Mouse (Mus musculus) liver, embryonic 14.5 days (tissue): Measurements from ENCODE around the gene Fasl.

ENCODE experiments used
- CTCF ChIP-seq: IDR thresholded peaks from 2 replicates; pipeline ENCODE4 v1.5.1; 2016; ENCODE audit warnings: antibody characterized with exemption, low read depth, control low read depth
- EP300 ChIP-seq: IDR thresholded peaks from 2 replicates; pipeline ENCODE4 v1.6.1; 2016; ENCODE audit warnings: antibody characterized with exemption, low read depth

- no peak for TF ChIP-seq CTCF
- TF ChIP-seq EP300 = no peak
These were observed 5.6 kb downstream of the Fasl start for GRCm38 (mm10) chr1:161782725-161783124.
